Mouse (Mus musculus) kidney, adult 9 months (tissue): ENCODE data around the gene Krtap19-4.

ENCODE experiments used
- DNase-seq: peaks from one replicate; pipeline ENCODE4 v3.0.0; 2022

The Krtap19-4 gene

DNA sequence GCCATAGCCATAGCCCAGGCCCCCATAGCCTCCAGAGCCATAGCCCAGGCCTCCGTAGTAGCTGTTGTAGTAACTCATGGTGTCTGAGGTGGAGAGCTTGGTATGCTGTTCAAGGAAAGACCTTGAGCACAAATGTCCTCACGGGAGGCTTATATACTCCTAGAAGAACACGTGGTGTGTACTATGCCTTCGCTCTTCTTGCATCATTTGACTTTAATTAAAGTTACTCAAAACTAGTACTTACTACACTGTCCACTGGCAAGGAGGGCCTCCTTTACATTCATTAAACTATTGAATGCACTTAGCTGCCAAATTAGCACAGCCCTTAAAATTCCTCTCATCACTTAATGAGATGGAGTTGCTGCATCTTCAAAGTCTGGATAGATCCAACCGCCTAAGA is at the start of gene Krtap19-4:
TSS of gene Krtap19-4 (minus strand) at position 101 of the 400 bp plus-strand sequence.
- no peak for DNase-seq

DNA sequence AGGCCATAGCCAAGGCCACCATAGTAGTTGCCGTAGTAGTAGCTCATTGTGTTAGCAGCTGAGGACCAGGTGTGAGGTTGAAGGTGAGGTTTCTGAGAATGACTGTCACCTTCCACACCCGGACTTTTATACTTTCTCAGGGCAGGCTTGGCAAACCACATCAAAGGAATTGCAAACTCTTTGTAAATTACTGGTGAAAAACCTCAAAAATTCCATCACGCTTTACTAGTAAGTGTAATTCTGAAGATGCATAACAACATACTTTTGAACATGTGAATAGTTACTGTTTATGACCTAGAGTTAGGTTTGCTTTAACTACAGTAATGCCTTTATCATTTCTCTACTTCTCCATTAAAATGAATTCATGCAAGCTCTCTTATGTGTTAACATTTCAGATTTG is 47.3 kb upstream of the Krtap19-4 start, which contains the start of gene Krtap19-9b:
TSS of gene Krtap19-9b (minus strand) at position 101 of the 400 bp plus-strand sequence.
- no peak for DNase-seq

DNA sequence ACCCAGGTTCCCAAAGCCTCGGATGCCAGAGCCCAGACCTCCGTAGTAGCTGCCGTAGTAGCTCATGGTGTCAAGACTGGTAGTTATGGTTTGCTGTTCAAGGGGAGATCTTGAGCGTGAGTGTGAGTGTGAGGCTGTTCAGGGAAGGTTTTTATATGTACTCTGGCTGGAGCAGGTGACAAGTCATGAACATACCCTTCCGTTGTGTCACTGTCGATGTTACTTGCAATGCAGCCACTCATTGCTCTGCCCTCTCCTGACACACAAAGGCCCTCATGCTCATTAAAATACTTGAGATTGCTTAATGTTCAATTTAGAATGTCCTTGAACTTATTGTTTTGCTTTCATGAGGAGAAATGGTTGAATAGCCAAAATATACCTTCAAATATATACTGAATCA is 11.5 kb upstream of the Krtap19-4 start, which contains the start of gene Krtap19-5:
TSS of gene Krtap19-5 (minus strand) at position 101 of the 400 bp plus-strand sequence.
- no peak for DNase-seq

GRCm38 (mm10) chr16:88886870-88887269 is 2.0 kb upstream of the Krtap19-4 start:
- DNase-seq = no peak

- DNase-seq = no peak
Measured at GRCm38 (mm10) chr16:88877938-88878337, 7.0 kb downstream of the Krtap19-4 start, which contains the start of gene Krtap19-3. Gene Krtap19-3 (minus strand): TSS chr16:88878038.

GRCm38 (mm10) chr16:88874169-88874568 is 10.7 kb downstream of the Krtap19-4 start, which contains the start of gene Krtap19-2:
Gene Krtap19-2 (minus strand): TSS chr16:88874269.
- DNase-seq = no peak

- no peak for DNase-seq
Measured at GRCm38 (mm10) chr16:88869311-88869710, 15.6 kb downstream of the Krtap19-4 start, which contains the start of gene Krtap19-1. Gene Krtap19-1 (minus strand): TSS chr16:88869411.

DNA sequence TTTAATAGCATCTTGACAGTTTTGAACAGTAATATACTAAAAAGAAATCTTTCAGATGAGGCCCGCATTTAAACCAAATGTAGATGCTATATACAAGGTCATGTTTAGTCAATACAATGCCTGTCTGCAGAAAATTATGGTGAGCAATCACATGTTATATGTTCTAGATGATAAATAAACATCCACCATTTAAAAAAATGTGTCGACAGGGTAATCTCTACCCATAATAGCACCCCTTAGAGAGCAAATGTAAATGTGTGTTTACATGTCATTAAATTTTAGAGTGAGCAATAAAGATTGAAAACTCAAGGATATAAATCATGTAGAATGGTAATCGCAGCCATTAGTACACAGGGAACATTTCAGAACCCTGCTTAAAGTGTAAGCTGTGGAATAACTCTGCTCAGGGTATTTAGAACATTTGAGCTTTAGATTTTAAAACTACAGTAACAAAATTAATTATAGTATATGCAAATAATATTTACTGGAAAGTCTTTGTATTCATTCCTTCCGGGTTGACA is 19.9 kb downstream of the Krtap19-4 start:
- DNase-seq = no peak

GRCm38 (mm10) chr16:88851450-88851849 is 33.4 kb downstream of the Krtap19-4 start:
- DNase-seq = peak; percentile 32

DNA sequence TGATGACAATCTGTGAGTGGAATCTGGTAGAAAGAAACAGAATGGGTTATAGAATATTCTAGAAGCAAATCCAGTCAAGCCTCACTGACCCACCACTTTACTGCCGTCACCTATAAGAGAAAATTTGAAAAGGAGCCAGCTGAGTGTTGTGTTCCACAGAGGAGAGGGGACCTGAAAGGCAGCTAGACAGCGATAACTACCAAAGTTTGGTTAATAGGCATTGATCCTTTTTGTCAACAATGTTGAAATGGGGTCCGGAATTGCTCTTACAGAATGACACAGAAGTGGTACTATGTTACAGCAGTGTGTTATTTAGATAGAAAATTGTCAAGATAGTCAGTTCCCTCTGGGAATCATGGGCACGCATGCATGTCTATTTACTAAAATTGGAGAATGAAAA is 36.3 kb downstream of the Krtap19-4 start:
- DNase-seq = no peak

GRCm38 (mm10) chr16:88847363-88847762 is 37.5 kb downstream of the Krtap19-4 start:
- DNase-seq = peak; percentile 75
